Mouse (Mus musculus) erythroblast, embryonic 14.5 days (primary cell): ENCODE results near the gene Alkbh3. TPM values are rescaled to one million over a fixed set of nuclear protein-coding genes. Genes with fewer than 3 reads are reported as not detected.

Source experiments
- H3K27me3 ChIP-seq: 2 replicates; pipeline ENCODE4 v1.6.1; 2012; ENCODE audit warnings: inconsistent platforms; ENCODE audit not compliant: control insufficient read depth
- H3K36me3 ChIP-seq: 2 replicates; pipeline ENCODE4 v1.6.1; 2012; ENCODE audit warnings: mild to moderate bottlenecking, inconsistent platforms; ENCODE audit not compliant: control insufficient read depth
- H3K4me1 ChIP-seq: 2 replicates; pipeline ENCODE4 v1.6.1; 2012; ENCODE audit warnings: inconsistent platforms; ENCODE audit not compliant: control insufficient read depth
- H3K4me3 ChIP-seq: replicated peaks from 2 replicates; pipeline ENCODE3; 2012; ENCODE audit warnings: moderate library complexity, mild to moderate bottlenecking, inconsistent platforms
- H3K9me3 ChIP-seq: 2 replicates; pipeline ENCODE4 v1.6.1; 2012; ENCODE audit warnings: low read length, inconsistent platforms, mixed read lengths; ENCODE audit not compliant: control insufficient read depth
- GATA1 ChIP-seq: IDR thresholded peaks from 2 replicates; pipeline ENCODE4 v1.6.1; 2012; ENCODE audit warnings: low read length, inconsistent platforms, mixed read lengths
- TAL1 ChIP-seq: IDR thresholded peaks from 3 replicates; pipeline ENCODE4 v1.6.1; 2012; ENCODE audit warnings: low read length, inconsistent platforms, mixed read lengths
- polyA plus RNA-seq: library from polyadenylated mRNA; stranded (reverse); fragments of >175 nt; gene quantifications from 2 replicates; pipeline ENCODE4 v1.2.3, GENCODE M21; 2012

Alkbh3 gene
- polyA plus RNA-seq, 1 experiment, result 2.9 TPM

GRCm38 (mm10) chr2:94001918-94002317 is 8.7 kb downstream of the Alkbh3 start:
- H3K27me3 ChIP-seq, result no peaks in the 10 kb centered on the region
- no peak overlapping the region for H3K4me3 ChIP-seq
- no peaks in the 10 kb centered on the region for H3K9me3 ChIP-seq
- TF ChIP-seq TAL1 (no peak), GATA1 (no peak)
- H3K36me3 ChIP-seq, result peaks cover 83% of the 10 kb centered on the region
- no peaks in the 10 kb centered on the region for H3K4me1 ChIP-seq

DNA sequence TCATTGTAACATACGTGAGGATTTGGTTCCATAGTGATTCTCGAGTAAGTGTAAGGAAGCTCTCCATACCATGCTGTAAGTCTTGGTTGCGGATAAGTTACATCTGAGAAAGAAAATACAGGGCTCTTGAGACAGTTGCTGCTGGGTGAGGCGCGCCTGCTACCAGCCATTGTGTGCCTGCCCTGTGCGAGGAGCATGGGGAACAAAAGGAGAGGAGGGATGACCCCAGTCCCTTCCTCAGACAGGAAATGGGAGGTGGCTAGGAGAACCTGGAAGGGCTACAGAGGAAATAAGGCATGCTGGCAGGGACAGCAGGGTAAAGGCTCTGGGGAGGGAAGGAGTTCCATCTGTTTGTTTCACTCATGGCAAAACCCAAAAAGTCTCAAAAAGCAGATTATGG is 9.2 kb downstream of the Alkbh3 start:
- H3K9me3 ChIP-seq, result no peaks in the 10 kb centered on the region
- H3K36me3 ChIP-seq, result peaks cover 81% of the 10 kb centered on the region
- TF ChIP-seq GATA1, result no peak
- TF ChIP-seq TAL1, result no peak
- H3K27me3 ChIP-seq, result no peaks in the 10 kb centered on the region
- H3K4me3 ChIP-seq, result no peak overlapping the region
- H3K4me1 ChIP-seq, result no peaks in the 10 kb centered on the region

DNA sequence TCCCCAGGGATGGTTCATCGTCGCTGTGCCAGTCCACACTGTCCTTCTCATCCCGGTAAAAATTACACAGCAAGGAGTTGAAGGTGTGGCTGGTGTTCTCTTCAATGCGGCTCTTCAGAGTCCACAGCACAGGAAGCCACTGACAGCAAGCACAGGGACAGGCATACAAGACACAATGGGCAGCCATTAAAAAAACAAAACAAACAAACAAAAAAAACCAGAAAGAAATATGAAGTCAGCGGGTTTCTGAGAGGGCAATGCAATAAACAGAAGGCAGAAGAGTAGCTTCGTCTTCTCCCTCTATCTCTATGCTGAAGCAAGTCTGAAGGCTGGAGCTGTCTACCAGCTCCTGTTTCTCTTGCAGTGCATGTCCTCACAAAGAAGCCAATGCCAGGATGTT is 14.4 kb downstream of the Alkbh3 start, which contains the start of gene Gm27027:
Gm27027 (minus strand) TSS at position 101 of the 400 bp plus-strand sequence.
- no peaks in the 10 kb centered on the region for H3K4me1 ChIP-seq
- TF ChIP-seq TAL1 (no peak), GATA1 (no peak)
- H3K4me3 ChIP-seq, result no peak within 1 kb of the TSS
- H3K27me3 ChIP-seq, result no peaks in the 10 kb centered on the region
- no peaks in the 10 kb centered on the region for H3K9me3 ChIP-seq
- peaks cover 80% of the 10 kb centered on the region for H3K36me3 ChIP-seq

DNA sequence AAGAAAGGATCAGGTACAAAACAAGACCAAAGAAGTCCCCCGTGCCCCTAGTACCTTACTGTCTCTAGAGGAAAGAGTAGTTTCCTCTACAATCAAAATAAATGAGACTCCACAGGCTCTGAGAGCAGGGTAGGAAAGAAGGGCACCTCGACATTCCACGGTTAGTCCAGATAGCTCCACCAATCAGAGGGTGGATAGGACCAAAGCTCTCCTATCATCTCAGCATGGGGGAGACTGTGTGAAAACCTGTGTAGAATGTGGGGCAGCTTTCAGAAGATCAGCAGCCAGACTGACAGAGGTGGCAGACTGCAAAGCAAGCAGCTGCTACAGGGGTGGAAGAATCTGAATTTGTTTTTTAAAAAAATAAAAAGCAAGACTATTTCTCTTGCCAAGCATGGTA is 17.8 kb downstream of the Alkbh3 start:
- no peaks in the 10 kb centered on the region for H3K27me3 ChIP-seq
- no peak overlapping the region for H3K4me3 ChIP-seq
- no peak for TF ChIP-seq TAL1
- TF ChIP-seq GATA1, result no peak
- no peaks in the 10 kb centered on the region for H3K4me1 ChIP-seq
- no peaks in the 10 kb centered on the region for H3K9me3 ChIP-seq
- H3K36me3 ChIP-seq, result peaks cover 91% of the 10 kb centered on the region

DNA sequence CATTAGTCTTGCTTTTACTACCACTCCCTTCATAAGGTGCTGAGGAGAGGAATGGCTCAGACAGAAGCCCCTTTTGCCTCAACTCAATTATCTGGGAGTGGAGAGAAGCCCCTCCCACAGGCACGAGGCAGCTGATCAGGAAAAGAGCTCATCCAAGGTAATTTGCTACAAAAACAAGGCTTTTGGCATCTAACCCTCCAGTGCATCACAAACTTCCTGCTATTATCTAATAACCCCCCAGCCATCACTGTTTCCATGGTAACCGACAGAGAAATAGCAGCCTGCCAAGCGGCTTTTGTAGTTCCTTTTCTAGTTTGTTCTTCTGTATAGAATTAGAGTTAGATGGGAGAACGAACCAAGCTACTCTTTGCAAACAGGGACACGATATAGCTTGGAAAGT is 18.3 kb downstream of the Alkbh3 start:
- H3K4me3 ChIP-seq, result no peak overlapping the region
- peaks cover 91% of the 10 kb centered on the region for H3K36me3 ChIP-seq
- H3K9me3 ChIP-seq, result no peaks in the 10 kb centered on the region
- TF ChIP-seq TAL1 (no peak), GATA1 (no peak)
- H3K4me1 ChIP-seq, result no peaks in the 10 kb centered on the region
- no peaks in the 10 kb centered on the region for H3K27me3 ChIP-seq

GRCm38 (mm10) chr2:93991336-93991735 is 19.3 kb downstream of the Alkbh3 start:
- H3K4me3 ChIP-seq, result no peak overlapping the region
- H3K4me1 ChIP-seq, result no peaks in the 10 kb centered on the region
- H3K9me3 ChIP-seq, result no peaks in the 10 kb centered on the region
- peaks cover 94% of the 10 kb centered on the region for H3K36me3 ChIP-seq
- H3K27me3 ChIP-seq, result no peaks in the 10 kb centered on the region
- no peak for TF ChIP-seq GATA1
- TF ChIP-seq TAL1, result no peak

GRCm38 (mm10) chr2:93988440-93988839 is 22.2 kb downstream of the Alkbh3 start:
- TF ChIP-seq GATA1, result no peak
- TF ChIP-seq TAL1, result no peak
- Histone ChIP-seq H3K9me3 (no peaks in the 10 kb centered on the region), H3K36me3 (peaks cover 92% of the 10 kb centered on the region), H3K4me3 (no peak overlapping the region), H3K4me1 (no peaks in the 10 kb centered on the region), H3K27me3 (no peaks in the 10 kb centered on the region)

GRCm38 (mm10) chr2:93982457-93983235 is 28.0 kb downstream of the Alkbh3 start:
- Histone ChIP-seq H3K9me3 (no peaks in the 10 kb centered on the region), H3K4me3 (no peak overlapping the region), H3K4me1 (no peaks in the 10 kb centered on the region), H3K36me3 (peaks cover 78% of the 10 kb centered on the region), H3K27me3 (0 out of 2 replicates have a peak, but pooled peaks cover 1% of the 10 kb centered on the region)
- TF ChIP-seq GATA1 (no peak), TAL1 (no peak)

DNA sequence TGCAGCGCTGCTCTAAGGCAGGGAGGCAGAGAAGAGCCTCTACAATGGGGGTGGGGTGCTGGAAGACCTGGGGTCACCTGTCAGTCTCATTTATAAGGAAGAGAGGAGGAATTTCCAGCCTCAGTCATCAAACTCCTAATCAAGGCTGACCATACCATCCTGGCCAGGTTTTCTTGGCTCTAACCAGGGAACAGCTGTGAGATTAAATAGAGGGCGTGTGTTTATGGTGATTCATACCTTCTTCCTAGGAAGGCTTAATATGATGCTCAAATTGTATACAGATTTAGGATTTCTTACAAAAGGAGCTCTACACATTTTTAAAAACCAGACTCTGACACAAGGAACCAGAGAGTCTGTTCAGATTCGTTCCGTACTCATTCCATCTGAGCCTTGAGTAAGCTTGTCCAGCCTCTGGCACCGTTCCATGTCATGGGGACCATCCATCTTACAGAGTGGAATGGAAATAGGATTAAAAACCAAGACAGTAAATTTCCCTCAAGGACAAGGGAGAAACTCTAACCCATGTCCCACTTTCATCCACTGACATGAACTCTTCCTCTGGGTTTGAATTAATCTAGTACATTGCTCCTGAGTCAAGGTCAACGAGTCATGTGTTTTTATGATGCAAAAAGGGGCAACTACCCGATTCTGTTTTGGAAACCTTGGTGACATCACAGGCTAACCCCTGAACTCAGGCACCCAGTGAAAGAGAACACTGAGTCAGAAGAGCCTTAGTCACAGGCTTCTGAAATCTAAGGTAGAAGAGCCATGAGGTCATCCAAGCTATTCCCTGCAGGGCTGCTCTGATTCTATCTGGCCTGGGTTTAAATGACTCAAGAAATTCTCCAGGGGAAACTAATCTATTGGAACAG is 31.1 kb downstream of the Alkbh3 start:
- Histone ChIP-seq H3K36me3 (peaks cover 50% of the 10 kb centered on the region), H3K4me3 (no peak overlapping the region), H3K4me1 (peaks cover 6% of the 10 kb centered on the region)

More for the DNA sequence above, 31.1 kb downstream of the Alkbh3 start:
- H3K27me3 ChIP-seq, result peaks cover 20% of the 10 kb centered on the region
- H3K9me3 ChIP-seq, result no peaks in the 10 kb centered on the region
- no peak for TF ChIP-seq TAL1
- no peak for TF ChIP-seq GATA1
